Mouse (Mus musculus) olfactory bulb, adult 2 months (tissue): ENCODE results near the gene Kcnk13.

Experiments used
- CTCF ChIP-seq: fragments of 200-500 bp; IDR thresholded peaks from 2 replicates; pipeline ENCODE4 v1.5.1; 2012; ENCODE audit warnings: low read depth, mild to moderate bottlenecking, low read length, moderate library complexity; ENCODE audit not compliant: insufficient read depth
- POLR2A ChIP-seq: fragments of 200-500 bp; IDR thresholded peaks from 2 replicates; pipeline ENCODE4 v1.6.1; 2012; ENCODE audit warnings: mild to moderate bottlenecking, low read depth, low read length, moderate library complexity; ENCODE audit not compliant: insufficient read depth

GRCm38 (mm10) chr12:99988144-99988543 lies 23.8 kb downstream of the Kcnk13 start:
- TF ChIP-seq CTCF (no peak), POLR2A (no peak)
